Mouse (Mus musculus): Measurements from ENCODE around the gene Ybx2. TPM values are rescaled to one million over a fixed set of nuclear protein-coding genes. Genes with fewer than 3 reads are reported as not detected.
A peak's percentile ranks its signal among the peaks of the same experiment; 100 is the strongest.

The Ybx2 gene
- polyA plus RNA-seq, 1 experiment from 2014 or later: 11.4 TPM

DNA sequence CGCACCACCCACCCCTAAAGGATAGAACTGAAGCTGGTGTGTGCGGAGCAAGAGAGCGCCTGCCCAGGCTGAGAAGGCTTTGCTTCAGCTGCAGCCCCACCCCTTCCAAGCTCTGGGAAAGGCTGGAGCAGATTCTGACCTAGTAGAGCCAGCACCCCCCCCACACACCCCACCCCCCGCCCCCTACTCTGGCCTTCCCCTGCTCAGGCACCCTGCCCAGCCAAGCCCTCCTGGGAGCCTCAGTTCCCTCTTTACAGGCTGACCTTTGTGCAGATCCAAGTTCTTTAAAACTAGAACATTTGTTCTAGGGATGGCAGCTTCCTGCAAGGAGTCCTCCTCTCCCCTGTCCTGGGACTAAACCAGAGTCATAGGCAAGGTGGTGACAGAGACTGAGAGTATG lies 1.8 kb downstream of the Ybx2 start:
- Histone ChIP-seq H3K9me3 (no peaks in the 10 kb centered on the region), H3K4me2 (replicated peaks) (peak overlapping the region; percentile 100; the same call in 1 of the 2 replicates), H3K27me3 (peaks cover 19% of the 10 kb centered on the region; the same call in 1 of the 2 replicates), H3K4me3 (0 out of 2 replicates have a peak overlapping the region, but pooled peaks have one; percentile 61), H3K4me1 (peaks cover 31% of the 10 kb centered on the region), H3K27ac (no peak overlapping the region), H3K36me3 (0 out of 2 replicates have a peak, but pooled peaks cover under 1% of the 10 kb centered on the region), H3K9ac (no peak overlapping the region)
- WGBS: 44% methylated on average over 3 of the region's 4 CpGs
- ATAC-seq (ENCODE audit: insufficient number of reproducible peaks, insufficient read depth, low FRiP score, low TSS enrichment): no peak

- H3K4me2 ChIP-seq (replicated peaks): no peak overlapping the region
- H3K9me3 ChIP-seq: no peaks in the 10 kb centered on the region
- peaks cover 31% of the 10 kb centered on the region for H3K4me1 ChIP-seq
- H3K4me3 ChIP-seq: no peak overlapping the region
- peaks cover 5% of the 10 kb centered on the region for H3K36me3 ChIP-seq
- H3K9ac ChIP-seq: 0 out of 2 replicates have a peak overlapping the region, but pooled peaks have one; percentile 30
- ATAC-seq (ENCODE audit: insufficient number of reproducible peaks, insufficient read depth, low FRiP score, low TSS enrichment): no peak
- WGBS: 65% methylated on average over 5 of the region's 5 CpGs
- H3K27me3 ChIP-seq: peaks cover 19% of the 10 kb centered on the region; the same call in 1 of the 2 replicates
- no peak overlapping the region for H3K27ac ChIP-seq
Observed at GRCm38 (mm10) chr11:69937834-69938233, 2.2 kb downstream of the Ybx2 start.

- Histone ChIP-seq H3K9me3 (no peaks in the 10 kb centered on the region), H3K4me3 (no peak overlapping the region), H3K4me2 (replicated peaks) (no peak overlapping the region), H3K27me3 (peaks cover 19% of the 10 kb centered on the region; the same call in 1 of the 2 replicates), H3K9ac (0 out of 2 replicates have a peak overlapping the region, but pooled peaks have one; percentile 30), H3K27ac (no peak overlapping the region), H3K36me3 (peaks cover 11% of the 10 kb centered on the region), H3K4me1 (peaks cover 31% of the 10 kb centered on the region)
- no peak for ATAC-seq (ENCODE audit: insufficient number of reproducible peaks, insufficient read depth, low FRiP score, low TSS enrichment)
- WGBS: 18% methylated on average over 9 of the region's 9 CpGs
Observed at GRCm38 (mm10) chr11:69938401-69938979, 2.9 kb downstream of the Ybx2 start.

- H3K36me3 ChIP-seq: peaks cover 16% of the 10 kb centered on the region
- peaks cover 19% of the 10 kb centered on the region; the same call in 1 of the 2 replicates for H3K27me3 ChIP-seq
- 71% methylated on average over 5 of the region's 5 CpGs for WGBS
- no peak overlapping the region for H3K4me3 ChIP-seq
- no peak overlapping the region for H3K27ac ChIP-seq
- ATAC-seq (ENCODE audit: insufficient number of reproducible peaks, insufficient read depth, low FRiP score, low TSS enrichment): no peak
- H3K4me1 ChIP-seq: peaks cover 34% of the 10 kb centered on the region
- no peaks in the 10 kb centered on the region for H3K9me3 ChIP-seq
- no peak overlapping the region for H3K9ac ChIP-seq
- no peak overlapping the region for H3K4me2 ChIP-seq (replicated peaks)
Observed at GRCm38 (mm10) chr11:69939181-69939580, 3.6 kb downstream of the Ybx2 start.

GRCm38 (mm10) chr11:69939731-69940130 lies 4.1 kb downstream of the Ybx2 start:
- no peak overlapping the region for H3K4me2 ChIP-seq (replicated peaks)
- peaks cover 19% of the 10 kb centered on the region; the same call in 1 of the 2 replicates for H3K27me3 ChIP-seq
- H3K4me1 ChIP-seq: peaks cover 32% of the 10 kb centered on the region
- peaks cover 22% of the 10 kb centered on the region for H3K36me3 ChIP-seq
- no peak overlapping the region for H3K9ac ChIP-seq
- no peak overlapping the region for H3K27ac ChIP-seq
- ATAC-seq (ENCODE audit: insufficient number of reproducible peaks, insufficient read depth, low FRiP score, low TSS enrichment): no peak
- H3K4me3 ChIP-seq: no peak overlapping the region
- WGBS: 90% methylated on average over 17 of the region's 17 CpGs
- no peaks in the 10 kb centered on the region for H3K9me3 ChIP-seq

GRCm38 (mm10) chr11:69940962-69941361 lies 5.4 kb downstream of the Ybx2 start:
- H3K36me3 ChIP-seq: peaks cover 34% of the 10 kb centered on the region
- no peaks in the 10 kb centered on the region for H3K9me3 ChIP-seq
- no peak overlapping the region for H3K4me2 ChIP-seq (replicated peaks)
- no peak for ATAC-seq (ENCODE audit: insufficient number of reproducible peaks, insufficient read depth, low FRiP score, low TSS enrichment)
- peaks cover 32% of the 10 kb centered on the region for H3K4me1 ChIP-seq
- no peak overlapping the region for H3K4me3 ChIP-seq
- H3K27ac ChIP-seq: no peak overlapping the region
- no peak overlapping the region for H3K9ac ChIP-seq
- peaks cover 19% of the 10 kb centered on the region; the same call in 1 of the 2 replicates for H3K27me3 ChIP-seq
- 84% methylated on average over 4 of the region's 4 CpGs for WGBS

DNA sequence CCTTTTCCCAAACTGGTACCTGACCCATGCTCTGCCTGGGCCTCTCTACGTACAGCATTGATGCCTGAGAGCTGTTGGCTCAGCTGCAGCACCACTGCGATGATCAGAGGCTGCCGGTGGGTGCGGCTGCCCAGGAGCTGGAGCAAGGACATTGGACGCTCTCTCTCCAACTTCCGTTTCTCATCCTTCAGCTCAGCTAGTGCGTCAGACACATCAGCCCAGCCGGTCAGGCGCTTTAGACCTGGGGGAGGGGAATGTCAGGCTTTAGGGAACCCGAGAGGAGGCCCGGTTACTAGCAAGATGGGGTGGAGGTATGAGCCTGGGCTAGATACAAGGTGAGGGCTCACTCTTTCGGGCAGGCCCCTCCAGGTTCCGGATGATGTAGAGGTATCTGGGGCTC lies 9.6 kb downstream of the Ybx2 start:
- WGBS: 78% methylated on average over 13 of the region's 13 CpGs
- H3K4me2 ChIP-seq (replicated peaks): no peak overlapping the region
- no peak overlapping the region for H3K4me3 ChIP-seq
- H3K27me3 ChIP-seq: no peaks in the 10 kb centered on the region
- H3K27ac ChIP-seq: no peak overlapping the region
- peak overlapping the region; percentile 15; the same call in 1 of the 2 replicates for H3K9ac ChIP-seq
- peaks cover 14% of the 10 kb centered on the region for H3K4me1 ChIP-seq
- no peaks in the 10 kb centered on the region for H3K9me3 ChIP-seq
- ATAC-seq (ENCODE audit: insufficient number of reproducible peaks, insufficient read depth, low FRiP score, low TSS enrichment): no peak
- peaks cover 34% of the 10 kb centered on the region for H3K36me3 ChIP-seq

GRCm38 (mm10) chr11:69945997-69946891 lies 10.6 kb downstream of the Ybx2 start:
- H3K27me3 ChIP-seq: no peaks in the 10 kb centered on the region
- H3K4me1 ChIP-seq: peaks cover 14% of the 10 kb centered on the region
- H3K27ac ChIP-seq: peak overlapping the region; percentile 90; the same call in 1 of the 2 replicates
- H3K9ac ChIP-seq: peak overlapping the region; percentile 15; the same call in 1 of the 2 replicates
- peaks cover 34% of the 10 kb centered on the region for H3K36me3 ChIP-seq
- WGBS: 93% methylated on average over 18 of the region's 18 CpGs
- H3K4me3 ChIP-seq: peak overlapping the region; percentile 45
- peak overlapping the region; percentile 55 for H3K4me2 ChIP-seq (replicated peaks)
- no peak for ATAC-seq (ENCODE audit: insufficient number of reproducible peaks, insufficient read depth, low FRiP score, low TSS enrichment)
- H3K9me3 ChIP-seq: no peaks in the 10 kb centered on the region

DNA sequence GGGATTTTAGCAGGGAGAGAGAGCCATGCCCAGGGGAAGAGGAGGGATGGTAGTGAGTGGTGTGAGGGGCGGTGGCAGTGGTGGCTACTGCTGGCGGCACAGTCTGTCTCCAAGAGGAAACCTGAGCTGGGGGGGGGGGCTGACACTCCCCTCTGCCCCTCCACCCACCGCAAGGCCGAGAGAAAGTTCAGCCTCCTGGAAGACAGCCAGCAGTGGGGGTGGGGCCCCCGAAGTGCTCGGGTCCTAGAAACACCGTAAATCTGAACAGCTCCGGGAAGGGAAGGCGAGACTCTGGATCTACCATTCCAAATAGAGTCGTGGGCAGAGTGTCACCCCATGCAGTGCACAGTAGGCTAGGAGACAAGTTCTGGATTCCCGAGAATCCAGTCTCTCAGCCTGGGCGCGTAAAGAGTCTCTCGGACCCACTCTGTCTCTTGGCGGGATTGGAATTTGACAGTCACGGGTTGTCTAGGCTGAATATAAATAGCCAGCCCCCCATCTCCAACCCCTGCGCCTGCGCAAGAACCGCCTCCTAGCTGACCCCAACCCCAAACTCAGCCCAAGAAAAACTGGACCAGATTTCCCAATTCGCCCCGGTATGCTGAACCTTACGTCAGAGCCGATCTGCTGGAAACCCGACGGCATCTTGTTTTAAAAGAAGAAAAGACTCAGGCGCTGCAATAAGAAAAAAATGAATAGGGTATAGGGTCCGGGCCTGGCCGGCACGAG lies 11.9 kb downstream of the Ybx2 start:
- no peaks in the 10 kb centered on the region for H3K9me3 ChIP-seq
- ATAC-seq (ENCODE audit: insufficient number of reproducible peaks, insufficient read depth, low FRiP score, low TSS enrichment): peak; percentile 49
- peak overlapping the region; percentile 45 for H3K4me3 ChIP-seq
- peaks cover 32% of the 10 kb centered on the region for H3K36me3 ChIP-seq
- H3K4me2 ChIP-seq (replicated peaks): peak overlapping the region; percentile 55
- 1% methylated on average over 28 of the region's 29 CpGs for WGBS
- peak overlapping the region; percentile 90 for H3K27ac ChIP-seq
- H3K4me1 ChIP-seq: peaks cover 14% of the 10 kb centered on the region
- no peaks in the 10 kb centered on the region for H3K27me3 ChIP-seq
- H3K9ac ChIP-seq: peak overlapping the region; percentile 65

DNA sequence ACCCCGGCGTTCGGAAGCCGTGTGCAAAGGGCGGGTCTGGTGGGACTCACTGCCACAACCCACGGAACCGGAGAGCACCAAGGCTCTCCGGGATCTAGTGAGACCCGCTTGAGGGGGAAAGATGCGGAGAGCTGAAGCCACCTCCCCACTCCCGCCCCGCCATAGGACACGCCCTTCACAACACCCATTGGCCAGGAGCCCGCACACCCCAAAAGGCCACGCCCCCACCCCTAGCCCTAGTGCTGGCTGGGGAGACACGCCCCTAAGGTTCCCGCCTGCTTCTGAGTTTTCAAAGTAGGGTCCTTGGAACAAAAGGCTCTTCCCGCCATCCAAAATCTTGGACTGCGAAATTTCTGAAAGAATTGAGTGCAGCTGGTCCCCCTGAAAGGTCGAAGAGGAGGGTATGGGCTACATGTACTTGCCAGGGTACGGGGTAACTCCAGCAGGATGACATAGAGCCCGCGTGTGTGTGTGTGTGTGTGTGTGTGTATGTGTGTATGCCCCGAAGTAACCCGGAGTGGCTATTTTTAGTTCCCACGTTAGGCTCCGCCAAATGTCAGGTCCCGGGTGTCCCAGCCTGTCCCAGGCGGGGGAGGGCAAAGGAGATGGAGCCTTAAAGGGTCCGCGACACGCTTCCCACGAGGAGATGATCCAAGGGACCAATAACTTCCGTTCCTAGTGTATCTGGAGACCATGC lies 12.6 kb downstream of the Ybx2 start, which contains the start of gene Slc2a4:
Slc2a4 (minus strand) TSS at position 123 of the 697 bp plus-strand sequence.
- WGBS: under 1% methylated on average over 34 of the region's 34 CpGs
- ATAC-seq (ENCODE audit: insufficient number of reproducible peaks, insufficient read depth, low FRiP score, low TSS enrichment): peak; percentile 89
- H3K9me3 ChIP-seq: no peaks in the 10 kb centered on the region
- peak within 1 kb of the TSS; percentile 45 for H3K4me3 ChIP-seq
- H3K36me3 ChIP-seq: peaks cover 25% of the 10 kb centered on the region
- peaks cover 14% of the 10 kb centered on the region for H3K4me1 ChIP-seq
- H3K27me3 ChIP-seq: no peaks in the 10 kb centered on the region
- peak within 1 kb of the TSS; percentile 65 for H3K9ac ChIP-seq
- peak within 1 kb of the TSS; percentile 55 for H3K4me2 ChIP-seq (replicated peaks)
- peak within 1 kb of the TSS; percentile 90 for H3K27ac ChIP-seq

- H3K4me3 ChIP-seq: peak overlapping the region; percentile 45
- no peaks in the 10 kb centered on the region for H3K9me3 ChIP-seq
- peak overlapping the region; percentile 65 for H3K9ac ChIP-seq
- peak overlapping the region; percentile 55 for H3K4me2 ChIP-seq (replicated peaks)
- ATAC-seq (ENCODE audit: insufficient number of reproducible peaks, insufficient read depth, low FRiP score, low TSS enrichment): peak; percentile 47
- H3K27ac ChIP-seq: peak overlapping the region; percentile 90
- H3K36me3 ChIP-seq: peaks cover 22% of the 10 kb centered on the region
- 0% methylated on average over 14 of the region's 14 CpGs for WGBS
- peaks cover 14% of the 10 kb centered on the region for H3K4me1 ChIP-seq
- H3K27me3 ChIP-seq: no peaks in the 10 kb centered on the region
Observed at GRCm38 (mm10) chr11:69948763-69949150, 13.2 kb downstream of the Ybx2 start.
